Mouse (Mus musculus): ENCODE measurements around the gene Fignl2. TPM values are rescaled to one million over a fixed set of nuclear protein-coding genes. Genes with fewer than 3 reads are reported as not detected.

Gene Fignl2
- polyA plus RNA-seq, 1 experiment from 2014 or later, result 1.7 TPM

DNA sequence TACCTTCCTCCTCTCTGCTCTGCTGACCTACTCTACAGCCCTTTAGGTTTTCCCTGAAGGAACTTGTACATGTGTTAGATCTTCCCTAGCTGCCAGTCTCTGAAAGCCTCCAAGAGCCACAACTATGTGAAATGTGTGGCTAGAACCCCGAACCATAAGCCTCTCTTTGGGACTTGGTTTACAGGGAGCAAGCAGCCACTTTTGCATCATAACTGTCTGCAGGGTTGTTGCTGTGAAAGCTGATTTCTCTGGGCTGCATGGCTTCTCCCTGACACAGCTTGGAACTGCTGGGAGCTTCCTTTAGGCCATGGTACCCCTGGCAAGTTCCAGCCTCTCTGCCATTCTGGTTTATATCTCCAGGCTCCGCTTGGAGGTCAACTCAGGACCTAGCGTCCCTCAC, 75.9 kb downstream of the Fignl2 start:
- no peak overlapping the region for H3K4me3 ChIP-seq (ENCODE audit: low read depth, low read length)
- WGBS, result 88% methylated on average over 3 of the region's 3 CpGs
- DNase-seq (ENCODE audit: low spot score) (no peak), ATAC-seq (ENCODE audit: insufficient read depth, low FRiP score, low TSS enrichment) (no peak)
- H3K9ac ChIP-seq (ENCODE audit: low read length), result no peak overlapping the region
- H3K36me3 ChIP-seq (ENCODE audit: control insufficient read depth, insufficient read depth, low read length), result no peaks in the 10 kb centered on the region
- no peak overlapping the region for H3K27ac ChIP-seq (ENCODE audit: low read depth, low read length)
- no peaks in the 10 kb centered on the region for H3K27me3 ChIP-seq (ENCODE audit: control insufficient read depth, insufficient read depth, low read length)
- no peak overlapping the region for H3K4me2 ChIP-seq (ENCODE audit: low read depth)
- no peaks in the 10 kb centered on the region for H3K4me1 ChIP-seq (ENCODE audit: control insufficient read depth, insufficient read depth, low read length)
- no peaks in the 10 kb centered on the region for H3K9me3 ChIP-seq (ENCODE audit: control insufficient read depth, low read length)

DNA sequence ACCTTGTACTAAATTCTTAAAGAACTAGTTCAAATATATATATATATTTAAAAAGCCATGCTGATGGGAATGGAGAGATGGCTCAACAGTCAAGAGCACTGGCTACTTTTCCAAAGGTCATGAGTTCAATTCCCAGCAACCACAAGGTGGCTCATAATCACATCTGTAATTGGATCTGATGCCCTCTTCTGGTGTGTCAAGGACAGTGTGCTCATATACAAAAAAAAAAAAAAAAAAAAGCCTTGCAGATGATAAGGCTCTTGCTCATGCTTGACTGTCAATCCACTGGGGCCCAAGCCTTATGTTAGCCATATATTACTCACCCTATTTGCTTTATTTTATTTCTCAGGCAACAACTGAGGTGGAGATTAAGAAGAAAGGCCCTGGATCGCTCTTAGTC, 76.7 kb downstream of the Fignl2 start:
- Histone ChIP-seq H3K9ac (ENCODE audit: low read length) (no peak overlapping the region), H3K36me3 (ENCODE audit: control insufficient read depth, insufficient read depth, low read length) (no peaks in the 10 kb centered on the region), H3K27me3 (ENCODE audit: control insufficient read depth, insufficient read depth, low read length) (no peaks in the 10 kb centered on the region), H3K9me3 (ENCODE audit: control insufficient read depth, low read length) (no peaks in the 10 kb centered on the region), H3K27ac (ENCODE audit: low read depth, low read length) (no peak overlapping the region), H3K4me1 (ENCODE audit: control insufficient read depth, insufficient read depth, low read length) (no peaks in the 10 kb centered on the region), H3K4me3 (ENCODE audit: low read depth, low read length) (no peak overlapping the region), H3K4me2 (ENCODE audit: low read depth) (no peak overlapping the region)
- DNase-seq (ENCODE audit: low spot score) (no peak), ATAC-seq (ENCODE audit: insufficient read depth, low FRiP score, low TSS enrichment) (no peak)
- WGBS, result 97% methylated on average over 1 of the region's 1 CpGs

Other genes starting within 250 kb of the Fignl2 start
- 9.7 and 12.7 TPM in 2 replicates for gene Scn8a, start 208.7 kb downstream of the Fignl2 start, polyA plus RNA-seq (2014; fragmentation: Nextera tagmentation; extraction: Ambion mirVana)
- gene Gm47841, start 31.2 kb downstream of the Fignl2 start, polyA plus RNA-seq (2014; fragmentation: Nextera tagmentation; extraction: Ambion mirVana), result not detected in 2 replicates
- gene Ankrd33, start 37.2 kb upstream of the Fignl2 start, polyA plus RNA-seq (2014; fragmentation: Nextera tagmentation; extraction: Ambion mirVana), result not detected in 2 replicates
- 5.1 and 5.2 TPM in 2 replicates for gene Acvrl1, start 50.0 kb upstream of the Fignl2 start, polyA plus RNA-seq (2014; fragmentation: Nextera tagmentation; extraction: Ambion mirVana)
- 16.6 and 17.4 TPM in 2 replicates for gene Acvr1b, start 95.5 kb upstream of the Fignl2 start, polyA plus RNA-seq (2014; fragmentation: Nextera tagmentation; extraction: Ambion mirVana)
- gene Grasp, start 145.6 kb upstream of the Fignl2 start, polyA plus RNA-seq (2014; fragmentation: Nextera tagmentation; extraction: Ambion mirVana), result 6.6 TPM in 2 replicates
- 3.2 and 4.4 TPM in 2 replicates for gene Nr4a1, start 175.7 kb upstream of the Fignl2 start, polyA plus RNA-seq (2014; fragmentation: Nextera tagmentation; extraction: Ambion mirVana)
- 69.5 and 74.4 TPM in 2 replicates for gene Atg101, start 205.7 kb upstream of the Fignl2 start, polyA plus RNA-seq (2014; fragmentation: Nextera tagmentation; extraction: Ambion mirVana)
- 0.33 and 0.42 TPM in 2 replicates for gene 6030408B16Rik, start 214.6 kb upstream of the Fignl2 start, polyA plus RNA-seq (2014; fragmentation: Nextera tagmentation; extraction: Ambion mirVana)

Data from neural tube, embryonic 11.5 days (tissue).